Mouse (Mus musculus): Measurements from ENCODE around the gene Gga3. TPM values are rescaled to one million over a fixed set of nuclear protein-coding genes. Genes with fewer than 3 reads are reported as not detected.

Gene Gga3
- polyA plus RNA-seq, 1 experiment from 2014 or later, result 18.1 TPM

- Histone ChIP-seq H3K9ac (peak within 1 kb of the TSS; percentile 99), H3K4me2 (peak within 1 kb of the TSS; percentile 62), H3K27ac (peak within 1 kb of the TSS; percentile 100), H3K36me3 (peaks cover 30% of the 10 kb centered on the region), H3K27me3 (no peaks in the 10 kb centered on the region), H3K4me3 (peak within 1 kb of the TSS; percentile 99), H3K4me1 (peaks cover 16% of the 10 kb centered on the region), H3K9me3 (no peaks in the 10 kb centered on the region)
- ATAC-seq (ENCODE audit: borderline replicate concordance, extremely low read depth, low FRiP score, low TSS enrichment), result peak; percentile 88
- WGBS, result under 1% methylated on average over 46 of the region's 70 CpGs
Measured at GRCm38 (mm10) chr11:115536038-115536681, 67.7 kb downstream of the Gga3 start, which contains the start of gene Sumo2. TSS of gene Sumo2 (minus strand) at chr11:115536276.

GRCm38 (mm10) chr11:115535401-115536037 is 68.3 kb downstream of the Gga3 start:
- H3K27ac ChIP-seq, result peak overlapping the region; percentile 100
- H3K27me3 ChIP-seq, result no peaks in the 10 kb centered on the region
- under 1% methylated on average over 69 of the region's 84 CpGs for WGBS
- peak overlapping the region; percentile 99 for H3K9ac ChIP-seq
- H3K4me3 ChIP-seq, result peak overlapping the region; percentile 99
- no peaks in the 10 kb centered on the region for H3K9me3 ChIP-seq
- peaks cover 32% of the 10 kb centered on the region for H3K36me3 ChIP-seq
- peak overlapping the region; percentile 62 for H3K4me2 ChIP-seq
- peaks cover 16% of the 10 kb centered on the region for H3K4me1 ChIP-seq
- ATAC-seq (ENCODE audit: borderline replicate concordance, extremely low read depth, low FRiP score, low TSS enrichment), result peak; percentile 81

GRCm38 (mm10) chr11:115534759-115535371 is 69.0 kb downstream of the Gga3 start:
- Histone ChIP-seq H3K27ac (peak overlapping the region; percentile 100), H3K4me2 (peak overlapping the region; percentile 62), H3K4me1 (peaks cover 16% of the 10 kb centered on the region), H3K9ac (peak overlapping the region; percentile 99), H3K9me3 (no peaks in the 10 kb centered on the region), H3K4me3 (peak overlapping the region; percentile 99), H3K36me3 (peaks cover 39% of the 10 kb centered on the region), H3K27me3 (no peaks in the 10 kb centered on the region)
- ATAC-seq (ENCODE audit: borderline replicate concordance, extremely low read depth, low FRiP score, low TSS enrichment), result no peak
- 2% methylated on average over 11 of the region's 11 CpGs for WGBS

Other genes starting within 250 kb of the Gga3 start
- 13.9 and 15.8 TPM in 2 replicates for gene Hid1, start 236.3 kb downstream of the Gga3 start, polyA plus RNA-seq (2015; fragmentation: Nextera tagmentation; extraction: Ambion mirVana)
- 13.7 and 15.3 TPM in 2 replicates for gene Cdr2l, start 222.1 kb downstream of the Gga3 start, polyA plus RNA-seq (2015; fragmentation: Nextera tagmentation; extraction: Ambion mirVana)
- gene Mrpl58, start 200.3 kb downstream of the Gga3 start, polyA plus RNA-seq (2015; fragmentation: Nextera tagmentation; extraction: Ambion mirVana), result 204 and 222 TPM in 2 replicates
- gene Atp5h, start 184.1 kb downstream of the Gga3 start, polyA plus RNA-seq (2015; fragmentation: Nextera tagmentation; extraction: Ambion mirVana), result 787 and 840 TPM in 2 replicates
- 16.3 and 17.8 TPM in 2 replicates for gene Kctd2, start 183.9 kb downstream of the Gga3 start, polyA plus RNA-seq (2015; fragmentation: Nextera tagmentation; extraction: Ambion mirVana)
- not detected in 2 replicates for gene Trim80, start 163.5 kb downstream of the Gga3 start, polyA plus RNA-seq (2015; fragmentation: Nextera tagmentation; extraction: Ambion mirVana)
- 0.55 and 1.9 TPM in 2 replicates for gene Slc16a5, start 141.6 kb downstream of the Gga3 start, polyA plus RNA-seq (2015; fragmentation: Nextera tagmentation; extraction: Ambion mirVana)
- 6.6 and 7.1 TPM in 2 replicates for gene Armc7, start 128.4 kb downstream of the Gga3 start, polyA plus RNA-seq (2015; fragmentation: Nextera tagmentation; extraction: Ambion mirVana)
- 81.5 and 83.7 TPM in 2 replicates for gene Nt5c, start 112.2 kb downstream of the Gga3 start, polyA plus RNA-seq (2015; fragmentation: Nextera tagmentation; extraction: Ambion mirVana)
- gene Jpt1, start 89.7 kb downstream of the Gga3 start, polyA plus RNA-seq (2015; fragmentation: Nextera tagmentation; extraction: Ambion mirVana), result 504 and 510 TPM in 2 replicates
- gene Sumo2, start 67.8 kb downstream of the Gga3 start, polyA plus RNA-seq (2015; fragmentation: Nextera tagmentation; extraction: Ambion mirVana), result 993 and 1,027 TPM in 2 replicates
- gene Nup85, start 39.6 kb downstream of the Gga3 start, polyA plus RNA-seq (2015; fragmentation: Nextera tagmentation; extraction: Ambion mirVana), result 190 and 192 TPM in 2 replicates
- 83.9 and 85.0 TPM in 2 replicates for gene Mrps7, start 126 bp downstream of the Gga3 start, polyA plus RNA-seq (2015; fragmentation: Nextera tagmentation; extraction: Ambion mirVana)
- 29.5 and 32.3 TPM in 2 replicates for gene Mif4gd, start 8.9 kb upstream of the Gga3 start, polyA plus RNA-seq (2015; fragmentation: Nextera tagmentation; extraction: Ambion mirVana)
- 19.6 and 20.9 TPM in 2 replicates for gene Slc25a19, start 24.2 kb upstream of the Gga3 start, polyA plus RNA-seq (2015; fragmentation: Nextera tagmentation; extraction: Ambion mirVana)
- 85.6 and 91.0 TPM in 2 replicates for gene Grb2, start 104.5 kb upstream of the Gga3 start, polyA plus RNA-seq (2015; fragmentation: Nextera tagmentation; extraction: Ambion mirVana)
- gene Tmem94, start 161.4 kb upstream of the Gga3 start, polyA plus RNA-seq (2015; fragmentation: Nextera tagmentation; extraction: Ambion mirVana), result 23.1 and 24.6 TPM in 2 replicates
- 19.0 and 19.6 TPM in 2 replicates for gene Caskin2, start 209.6 kb upstream of the Gga3 start, polyA plus RNA-seq (2015; fragmentation: Nextera tagmentation; extraction: Ambion mirVana)
- gene Tsen54, start 210.7 kb upstream of the Gga3 start, polyA plus RNA-seq (2015; fragmentation: Nextera tagmentation; extraction: Ambion mirVana), result 37.3 and 43.0 TPM in 2 replicates
- gene Llgl2, start 220.0 kb upstream of the Gga3 start, polyA plus RNA-seq (2015; fragmentation: Nextera tagmentation; extraction: Ambion mirVana), result 35.1 and 40.1 TPM in 2 replicates